In genomic region chr2:131160671-131161111, GRCm38 (mm10) we compare ENCODE assay signal across 8 mouse cellular contexts. TPM values are rescaled to one million over a fixed set of nuclear protein-coding genes. Genes with fewer than 3 reads are reported as not detected.
A peak's percentile ranks its signal among the peaks of the same experiment; 100 is the strongest.
DNase-seq lines count a peak whose midpoint lies in the region; ATAC-seq and TF ChIP-seq lines count a peak whose summit lies in the region.

No protein-coding gene starts in this region.

- DNase-seq in heart, adult 18-20 months = peak; percentile 67 to 72
- DNase-seq in heart, postnatal 25 days (ENCODE audit: low spot score) = no peak
- DNase-seq in brain, adult 2 months (ENCODE audit: low read depth, low spot score) = peak; percentile 57
- DNase-seq in kidney, postnatal 0 days (ENCODE audit: low spot score) = peak; percentile 88
- peak; percentile 45 for DNase-seq in testis, postnatal 14 days (ENCODE audit: low spot score)
- no peak for DNase-seq in layer of hippocampus, postnatal 10 days (ENCODE audit: low spot score in 2 of 2)

- no peaks in the 10 kb centered on the region for H3K9me3 ChIP-seq in heart, embryonic 11.5 days (replicated peaks; ENCODE audit: control insufficient read depth, low read length)
- no peaks in the 10 kb centered on the region for H3K9me3 ChIP-seq in kidney, postnatal 0 days (replicated peaks; ENCODE audit: low read length)

- 1% methylated on average over 17 of the region's 17 CpGs for WGBS in heart, embryonic 11.5 days (ENCODE audit: insufficient replicate concordance)
- 2% methylated on average over 17 of the region's 17 CpGs for WGBS in kidney, postnatal 0 days

- H3K4me3 ChIP-seq in heart, embryonic 11.5 days (ENCODE audit: low read depth, low read length) = peak overlapping the region; percentile 84
- H3K4me3 ChIP-seq in kidney, postnatal 0 days (replicated peaks; ENCODE audit: low read depth, low read length) = peak overlapping the region; percentile 66

- peak; percentile 58 for TF ChIP-seq CTCF in kidney, postnatal 0 days (IDR thresholded peaks at IDR 0.05; ENCODE audit: low read depth)

- H3K9ac ChIP-seq in heart, embryonic 11.5 days (ENCODE audit: low read depth, low read length) = peak overlapping the region; percentile 91
- H3K9ac ChIP-seq in kidney, postnatal 0 days (ENCODE audit: low read depth, low read length) = peak overlapping the region; percentile 49

- H3K4me2 ChIP-seq in heart, embryonic 11.5 days = peak overlapping the region; percentile 91
- peak overlapping the region; percentile 82 for H3K4me2 ChIP-seq in kidney, postnatal 0 days (ENCODE audit: low read length)

- intact Hi-C loops in heart, postnatal 25 days (cut with DNase I) = loop anchor here (2.0 to 5.0 kb wide), 2 partner anchors 66 to 198 kb away; no protein-coding TSS in a partner anchor

- H3K4me1 ChIP-seq in heart, embryonic 11.5 days (ENCODE audit: control insufficient read depth, insufficient read depth, low read length) = peaks cover 28% of the 10 kb centered on the region
- no peaks in the 10 kb centered on the region for H3K4me1 ChIP-seq in kidney, postnatal 0 days (replicated peaks; ENCODE audit: insufficient read depth, low read length)

- ATAC-seq in heart, embryonic 11.5 days (replicated peaks; ENCODE audit: insufficient number of reproducible peaks, low FRiP score, low TSS enrichment) = no peak
- no peak for ATAC-seq in kidney, postnatal 0 days (replicated peaks; ENCODE audit: low FRiP score, low read depth)
- ATAC-seq in megakaryocyte, adult 5-6 weeks (ENCODE audit: poor library complexity, severe bottlenecking) = peak; percentile 2; the same call in 1 of the 2 replicates

- H3K27me3 ChIP-seq in heart, embryonic 11.5 days (ENCODE audit: control insufficient read depth, insufficient read depth, low read length) = no peaks in the 10 kb centered on the region
- H3K27me3 ChIP-seq in kidney, postnatal 0 days (ENCODE audit: insufficient read depth, low read length) = no peaks in the 10 kb centered on the region

- no peaks in the 10 kb centered on the region for H3K36me3 ChIP-seq in heart, embryonic 11.5 days (ENCODE audit: control insufficient read depth, insufficient read depth, low read length)
- no peaks in the 10 kb centered on the region for H3K36me3 ChIP-seq in kidney, postnatal 0 days (ENCODE audit: insufficient read depth, low read length)

- H3K27ac ChIP-seq in heart, embryonic 11.5 days (ENCODE audit: low read depth, low read length) = peak overlapping the region; percentile 92
- H3K27ac ChIP-seq in kidney, postnatal 0 days = peak overlapping the region; percentile 85

RNA-seq across cellular contexts. Expression of gene 1700037H04Rik, which starts 0.8 kb away (rescaled TPM):
- total RNA-seq in heart, adult 18-20 months (2021) = 10 to 100 TPM in 1 of 2 experiments, 1 to 10 TPM in 1; 9.7 to 17.7 TPM
- total RNA-seq in heart, postnatal 25 days (2021) = 10 to 100 TPM; 11.5 to 12.2 TPM
- polyA plus RNA-seq in heart, embryonic 11.5 days (2014; fragmentation: Nextera tagmentation; extraction: Ambion mirVana) = 83.0 and 83.4 TPM in 2 replicates
- polyA plus RNA-seq in kidney, postnatal 0 days (2015; fragmentation: Nextera tagmentation; extraction: Ambion mirVana) = 84.8 and 91.5 TPM in 2 replicates
- 21.5 and 31.3 TPM in 2 replicates for total RNA-seq in megakaryocyte, adult 5-6 weeks (2015)
- total RNA-seq in megakaryocyte, adult 5-6 weeks (2017) = 15.5 and 22.7 TPM in 2 replicates
- total RNA-seq in layer of hippocampus, postnatal 10 days (2021) = 10 to 100 TPM; 64.4 to 70.0 TPM

RNA-seq across cellular contexts. Expression of gene Cenpb, which starts 19.2 kb away (rescaled TPM):
- total RNA-seq in heart, adult 18-20 months (2021) = 10 to 100 TPM; 76.7 to 79.6 TPM
- total RNA-seq in heart, postnatal 25 days (2021) = 10 to 100 TPM; 76.6 to 80.9 TPM
- polyA plus RNA-seq in heart, embryonic 11.5 days (2014; fragmentation: Nextera tagmentation; extraction: Ambion mirVana) = 4.1 and 4.6 TPM in 2 replicates
- 13.1 and 15.3 TPM in 2 replicates for polyA plus RNA-seq in kidney, postnatal 0 days (2015; fragmentation: Nextera tagmentation; extraction: Ambion mirVana)
- total RNA-seq in megakaryocyte, adult 5-6 weeks (2015) = 7.7 and 8.7 TPM in 2 replicates
- total RNA-seq in megakaryocyte, adult 5-6 weeks (2017) = 15.6 and 16.8 TPM in 2 replicates
- total RNA-seq in layer of hippocampus, postnatal 10 days (2021) = 100 to 1,000 TPM; 106 to 108 TPM

RNA-seq across cellular contexts. Expression of gene Cdc25b, which starts 26.1 kb away (rescaled TPM):
- total RNA-seq in heart, adult 18-20 months (2021) = 1 to 10 TPM; 2.9 to 5.9 TPM
- total RNA-seq in heart, postnatal 25 days (2021) = 1 to 10 TPM; 6.1 to 8.1 TPM
- polyA plus RNA-seq in heart, embryonic 11.5 days (2014; fragmentation: Nextera tagmentation; extraction: Ambion mirVana) = 41.1 and 41.8 TPM in 2 replicates
- polyA plus RNA-seq in kidney, postnatal 0 days (2015; fragmentation: Nextera tagmentation; extraction: Ambion mirVana) = 36.1 and 39.0 TPM in 2 replicates
- 21.5 and 25.5 TPM in 2 replicates for total RNA-seq in megakaryocyte, adult 5-6 weeks (2015)
- 29.1 and 35.0 TPM in 2 replicates for total RNA-seq in megakaryocyte, adult 5-6 weeks (2017)
- total RNA-seq in layer of hippocampus, postnatal 10 days (2021) = 10 to 100 TPM; 19.7 to 27.0 TPM

RNA-seq across cellular contexts. Expression of gene Spef1, which starts 26.4 kb away (rescaled TPM):
- 1 to 10 TPM; 4.7 to 5.5 TPM for total RNA-seq in heart, adult 18-20 months (2021)
- 1 to 10 TPM; 7.1 to 8.7 TPM for total RNA-seq in heart, postnatal 25 days (2021)
- 1.2 and 1.7 TPM in 2 replicates for polyA plus RNA-seq in heart, embryonic 11.5 days (2014; fragmentation: Nextera tagmentation; extraction: Ambion mirVana)
- 3.7 and 4.0 TPM in 2 replicates for polyA plus RNA-seq in kidney, postnatal 0 days (2015; fragmentation: Nextera tagmentation; extraction: Ambion mirVana)
- 1.5 and 1.8 TPM in 2 replicates for total RNA-seq in megakaryocyte, adult 5-6 weeks (2015)
- total RNA-seq in megakaryocyte, adult 5-6 weeks (2017) = 2.4 and 3.3 TPM in 2 replicates
- 10 to 100 TPM; 21.9 to 22.7 TPM for total RNA-seq in layer of hippocampus, postnatal 10 days (2021)

RNA-seq across cellular contexts. Expression of gene Gm11037, which starts 27.4 kb away (rescaled TPM):
- not detected for total RNA-seq in heart, adult 18-20 months (2021)
- total RNA-seq in heart, postnatal 25 days (2021) = not detected
- not detected in 2 replicates for polyA plus RNA-seq in heart, embryonic 11.5 days (2014; fragmentation: Nextera tagmentation; extraction: Ambion mirVana)
- polyA plus RNA-seq in kidney, postnatal 0 days (2015; fragmentation: Nextera tagmentation; extraction: Ambion mirVana) = not detected in 2 replicates
- not detected in 2 replicates for total RNA-seq in megakaryocyte, adult 5-6 weeks (2015)
- total RNA-seq in megakaryocyte, adult 5-6 weeks (2017) = not detected in 2 replicates
- total RNA-seq in layer of hippocampus, postnatal 10 days (2021) = not detected

Comparison
In these comparisons a context has a peak if more than half of its experiments do, and no peak if none do; other contexts are left out.
1. DNase-seq: peak in heart, adult 18-20 months (2 of 2), brain, adult 2 months (single experiment), kidney, postnatal 0 days (single experiment) and testis, postnatal 14 days (single experiment); none in heart, postnatal 25 days (single experiment) and layer of hippocampus, postnatal 10 days (0 of 2).
2. RNA of gene Cenpb, which starts 19.2 kb away (total RNA-seq): 106 to 108 TPM in layer of hippocampus, postnatal 10 days, 76.6 to 80.9 TPM in heart, postnatal 25 days and 76.7 to 79.6 TPM in heart, adult 18-20 months; 7.7 to 16.8 TPM in megakaryocyte, adult 5-6 weeks; every median in the first group is over 4 times any median in the second.